Mouse (Mus musculus) midbrain, embryonic 10.5 days (tissue): Measurements from ENCODE around the gene Mthfsd. TPM values are rescaled to one million over a fixed set of nuclear protein-coding genes. Genes with fewer than 3 reads are reported as not detected.
A peak's percentile ranks its signal among the peaks of the same experiment; 100 is the strongest.

ENCODE experiments used
- DNase-seq: peaks from one replicate; pipeline ENCODE4 v3.0.0-alpha.2; 2017; ENCODE audit warnings: low spot score
- H3K27ac ChIP-seq: fragments of 300-500 bp; sonication (generic); replicated peaks from 2 replicates; pipeline ENCODE4 v1.5.1; 2016; ENCODE audit warnings: mild to moderate bottlenecking
- H3K27me3 ChIP-seq: fragments of 300-500 bp; sonication (generic); 2 replicates; pipeline ENCODE4 v1.6.1; 2016; ENCODE audit warnings: low read depth, mild to moderate bottlenecking; ENCODE audit not compliant: poor library complexity, severe bottlenecking
- H3K36me3 ChIP-seq: fragments of 300-500 bp; sonication (generic); 2 replicates; pipeline ENCODE4 v1.6.1; 2016; ENCODE audit warnings: mild to moderate bottlenecking, moderate library complexity
- H3K4me1 ChIP-seq: fragments of 300-500 bp; sonication (generic); 2 replicates; pipeline ENCODE4 v1.6.1; 2016
- H3K4me3 ChIP-seq: fragments of 300-500 bp; sonication (generic); 2 replicates; pipeline ENCODE4 v1.5.1; 2016; ENCODE audit warnings: mild to moderate bottlenecking, moderate library complexity
- H3K9me3 ChIP-seq: fragments of 300-500 bp; sonication (generic); replicated peaks from 2 replicates; pipeline ENCODE4 v1.6.1; 2016; ENCODE audit warnings: mild to moderate bottlenecking
- WGBS: fragments of 180-500 bp; shearing (Covaris S2); methylation state at CpG from one replicate; pipeline ENCODE4 v1.1.7; 2016; 5-methylcytosine and 5-hydroxymethylcytosine counted together
- polyA plus RNA-seq: library from polyadenylated mRNA; unstranded; fragments of >200 nt; fragmentation: Nextera tagmentation; extraction: Ambion mirVana; gene quantifications from 2 replicates; pipeline ENCODE4 v1.2.1, GENCODE M21; 2016

The Mthfsd gene
- polyA plus RNA-seq, 1 experiment from 2014 or later: 66.3 TPM

GRCm38 (mm10) chr8:121093496-121093895, 14.7 kb downstream of the Mthfsd start:
- no peaks in the 10 kb centered on the region for H3K9me3 ChIP-seq
- no peak overlapping the region for H3K27ac ChIP-seq
- 71% methylated on average over 6 of the region's 6 CpGs for WGBS
- peaks cover 20% of the 10 kb centered on the region for H3K36me3 ChIP-seq
- peaks cover 61% of the 10 kb centered on the region for H3K27me3 ChIP-seq
- no peak overlapping the region for H3K4me3 ChIP-seq
- no peak for DNase-seq
- peaks cover 14% of the 10 kb centered on the region for H3K4me1 ChIP-seq

DNA sequence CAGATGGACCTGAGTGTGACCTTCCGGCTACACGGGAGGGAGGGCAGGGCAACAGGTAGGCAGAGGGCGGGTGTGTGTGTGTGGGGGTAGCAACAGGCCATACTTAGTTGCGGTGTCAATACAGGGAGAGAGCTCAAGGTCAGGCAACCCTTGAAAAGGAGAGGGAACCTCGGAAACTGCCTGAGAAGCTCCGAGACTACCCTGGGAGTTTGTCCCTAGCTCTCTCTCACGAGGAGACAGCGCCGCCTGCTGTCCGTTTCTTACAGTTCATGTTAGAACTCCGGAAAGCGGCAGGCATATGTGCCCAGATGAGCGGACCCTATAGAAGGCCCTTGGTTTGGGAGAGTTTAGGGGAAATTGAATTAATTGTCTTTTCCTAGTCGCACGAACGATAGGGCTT, 15.6 kb downstream of the Mthfsd start:
- Histone ChIP-seq H3K27me3 (peaks cover 70% of the 10 kb centered on the region), H3K36me3 (peaks cover 11% of the 10 kb centered on the region), H3K27ac (no peak overlapping the region), H3K4me3 (no peak overlapping the region), H3K9me3 (no peaks in the 10 kb centered on the region), H3K4me1 (peaks cover 14% of the 10 kb centered on the region)
- 7% methylated on average over 16 of the region's 16 CpGs for WGBS
- DNase-seq: peak; percentile 88

DNA sequence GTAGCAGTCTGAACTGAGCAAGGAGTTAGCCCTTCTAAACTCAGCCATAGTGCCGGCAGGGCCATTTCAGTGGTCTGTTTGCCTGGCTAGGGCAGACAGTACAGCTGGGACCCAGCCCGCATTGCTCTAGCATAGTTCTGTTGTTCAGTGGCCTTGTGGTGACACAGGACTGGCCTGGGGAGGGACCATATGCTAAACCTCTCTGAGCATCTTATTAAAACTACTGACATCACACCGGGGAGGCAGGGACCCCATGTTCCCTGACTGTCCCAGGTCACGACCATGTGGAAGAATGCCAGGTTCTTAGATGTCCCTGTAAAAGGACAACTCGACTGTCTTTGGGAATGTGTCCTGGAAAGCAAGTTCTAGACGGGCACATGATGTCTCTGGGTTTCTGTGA, 16.1 kb downstream of the Mthfsd start:
- Histone ChIP-seq H3K4me3 (no peak overlapping the region), H3K36me3 (peaks cover 6% of the 10 kb centered on the region), H3K9me3 (no peaks in the 10 kb centered on the region), H3K27ac (no peak overlapping the region), H3K27me3 (peaks cover 74% of the 10 kb centered on the region), H3K4me1 (peaks cover 14% of the 10 kb centered on the region)
- no peak for DNase-seq
- 43% methylated on average over 6 of the region's 6 CpGs for WGBS

- no peaks in the 10 kb centered on the region for H3K36me3 ChIP-seq
- H3K9me3 ChIP-seq: no peaks in the 10 kb centered on the region
- H3K4me1 ChIP-seq: peaks cover 14% of the 10 kb centered on the region
- H3K27me3 ChIP-seq: peaks cover 89% of the 10 kb centered on the region
- peak; percentile 47 for DNase-seq
- no peak overlapping the region for H3K4me3 ChIP-seq
- 0% methylated on average over 1 of the region's 1 CpGs for WGBS
- no peak overlapping the region for H3K27ac ChIP-seq
These were observed 17.5 kb downstream of the Mthfsd start for GRCm38 (mm10) chr8:121090716-121091115.

GRCm38 (mm10) chr8:121089631-121090380, 18.4 kb downstream of the Mthfsd start:
- whole genome bisulfite sequencing: 4% methylated on average over 32 of the region's 32 CpGs

DNA sequence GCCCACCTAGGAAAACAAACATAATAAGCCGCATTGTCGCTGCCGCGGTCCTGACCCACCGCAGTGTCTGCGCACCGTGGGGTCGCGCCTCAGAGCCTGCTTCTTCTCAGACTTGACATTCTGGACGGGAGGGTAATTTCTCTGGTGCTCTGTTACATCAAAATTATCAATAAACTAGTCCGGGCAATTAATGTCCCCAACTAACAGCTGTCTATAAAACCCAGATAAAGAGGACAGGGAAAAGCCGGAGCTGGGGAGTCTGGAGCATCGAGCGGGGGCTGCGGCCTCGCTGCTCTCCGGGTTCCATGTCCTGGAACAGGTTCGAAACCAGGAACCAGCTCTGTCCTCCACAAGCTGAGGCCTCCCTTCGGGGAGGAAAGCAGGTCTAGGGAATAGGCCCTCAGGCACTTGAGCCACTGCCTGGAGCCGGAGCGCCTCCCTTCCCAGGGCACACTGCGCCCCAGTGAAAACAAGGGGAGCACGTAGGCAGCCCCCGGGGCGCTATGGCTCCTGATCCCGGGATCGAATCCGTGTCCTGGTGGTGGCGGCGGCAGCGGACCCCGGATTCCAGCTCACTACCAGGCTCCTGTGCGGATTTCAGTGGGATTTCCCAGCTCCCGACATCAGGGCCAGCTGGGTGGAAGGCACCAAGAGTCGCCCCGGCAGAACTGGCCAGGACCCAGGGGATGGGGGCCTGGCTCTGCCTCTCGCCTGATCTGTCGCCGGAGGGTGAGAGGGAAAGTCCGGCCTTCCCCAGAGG, 19.1 kb downstream of the Mthfsd start:
- H3K9me3 ChIP-seq: no peaks in the 10 kb centered on the region
- peak; percentile 51 for DNase-seq
- WGBS: under 1% methylated on average over 40 of the region's 40 CpGs
- H3K27ac ChIP-seq: no peak overlapping the region
- H3K36me3 ChIP-seq: no peaks in the 10 kb centered on the region
- peaks cover 25% of the 10 kb centered on the region for H3K4me1 ChIP-seq
- 0 out of 2 replicates have a peak overlapping the region, but pooled peaks have one; percentile 6 for H3K4me3 ChIP-seq
- H3K27me3 ChIP-seq: peaks cover 100% of the 10 kb centered on the region

More at GRCm38 (mm10) chr8:121089631-121090380, 18.4 kb downstream of the Mthfsd start:
- H3K27me3 ChIP-seq: peaks cover 98% of the 10 kb centered on the region
- no peak overlapping the region for H3K27ac ChIP-seq
- peaks cover 18% of the 10 kb centered on the region for H3K4me1 ChIP-seq
- H3K36me3 ChIP-seq: no peaks in the 10 kb centered on the region
- no peak for DNase-seq
- H3K4me3 ChIP-seq: 0 out of 2 replicates have a peak overlapping the region, but pooled peaks have one; percentile 6
- H3K9me3 ChIP-seq: no peaks in the 10 kb centered on the region

DNA sequence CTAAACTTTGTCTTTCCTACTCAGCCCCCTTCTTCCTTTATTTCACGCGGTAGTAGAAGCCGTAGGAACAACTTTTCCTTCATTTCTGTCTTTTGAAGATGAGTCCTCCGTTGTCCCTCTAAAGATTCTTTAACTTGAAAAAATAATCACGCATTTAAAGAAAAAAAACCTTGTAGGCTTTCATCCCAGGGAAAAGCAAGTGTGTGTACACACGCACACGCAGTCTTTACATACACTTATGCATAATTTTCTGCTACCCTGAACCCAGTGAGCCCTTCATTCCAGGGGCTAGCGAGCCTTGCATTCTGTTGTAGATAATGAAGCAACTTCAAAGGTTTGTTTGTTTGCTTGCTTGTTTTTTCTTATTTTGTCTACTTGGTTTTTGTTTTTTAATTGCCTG, 19.9 kb downstream of the Mthfsd start:
- H3K27ac ChIP-seq: no peak overlapping the region
- WGBS: 1% methylated on average over 8 of the region's 8 CpGs
- no peaks in the 10 kb centered on the region for H3K36me3 ChIP-seq
- peaks cover 33% of the 10 kb centered on the region for H3K4me1 ChIP-seq
- no peaks in the 10 kb centered on the region for H3K9me3 ChIP-seq
- H3K27me3 ChIP-seq: peaks cover 100% of the 10 kb centered on the region
- H3K4me3 ChIP-seq: no peak overlapping the region
- no peak for DNase-seq

DNA sequence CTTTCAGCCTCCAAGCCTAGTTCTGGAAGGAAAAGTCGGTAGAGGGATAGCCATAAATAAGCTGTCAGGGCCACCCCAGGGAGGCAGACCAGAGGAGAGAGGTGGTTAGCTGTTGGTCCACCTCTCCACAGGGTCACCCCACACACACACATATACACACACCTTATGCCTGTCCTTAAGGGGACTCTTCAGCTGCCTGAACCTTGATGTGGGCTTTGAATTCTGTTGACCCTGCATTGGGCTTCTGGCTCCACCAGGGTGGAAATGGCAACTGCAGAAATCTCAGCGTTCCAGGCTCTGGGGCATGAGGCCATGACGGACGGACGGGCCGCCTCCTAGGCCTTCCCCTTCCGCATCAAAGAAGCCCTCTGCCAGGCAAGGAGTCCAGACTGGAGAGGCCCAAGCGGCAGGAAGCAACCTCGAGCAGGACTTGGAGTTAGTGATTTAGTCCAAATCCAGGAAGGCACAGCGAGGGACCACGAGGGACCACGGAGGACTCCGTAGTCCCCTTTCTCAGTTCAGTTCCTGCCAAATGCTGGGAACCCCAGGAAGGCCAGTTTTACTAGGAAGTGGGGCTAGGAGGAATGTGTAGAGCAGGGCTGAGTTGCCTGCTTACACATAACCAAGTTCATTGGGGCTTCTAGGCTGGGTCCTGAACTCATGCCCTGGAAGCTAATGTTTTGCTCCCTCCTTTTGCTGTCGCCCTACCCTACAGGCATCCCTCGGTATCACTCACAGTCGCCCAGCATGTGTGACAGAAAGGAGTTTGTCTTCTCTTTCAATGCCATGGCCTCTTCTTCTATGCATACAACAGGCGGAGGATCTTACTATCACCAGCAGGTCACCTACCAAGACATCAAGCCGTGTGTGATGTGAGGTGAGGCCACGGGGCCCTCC, 21.9 kb downstream of the Mthfsd start:
- Histone ChIP-seq H3K36me3 (no peaks in the 10 kb centered on the region), H3K4me1 (peaks cover 39% of the 10 kb centered on the region), H3K27ac (no peak overlapping the region), H3K27me3 (peaks cover 100% of the 10 kb centered on the region), H3K4me3 (0 out of 2 replicates have a peak overlapping the region, but pooled peaks have one; percentile 2), H3K9me3 (no peaks in the 10 kb centered on the region)
- 4% methylated on average over 19 of the region's 19 CpGs for WGBS
- DNase-seq: peak; percentile 46

- Histone ChIP-seq H3K9me3 (no peaks in the 10 kb centered on the region), H3K27ac (no peak overlapping the region), H3K4me1 (peaks cover 39% of the 10 kb centered on the region), H3K36me3 (no peaks in the 10 kb centered on the region), H3K27me3 (peaks cover 100% of the 10 kb centered on the region), H3K4me3 (no peak overlapping the region)
- no peak for DNase-seq
- 21% methylated on average over 3 of the region's 3 CpGs for WGBS
These were observed 22.6 kb downstream of the Mthfsd start for GRCm38 (mm10) chr8:121085561-121085960.

GRCm38 (mm10) chr8:121085011-121085410, 23.2 kb downstream of the Mthfsd start:
- H3K27me3 ChIP-seq: peaks cover 100% of the 10 kb centered on the region
- H3K27ac ChIP-seq: no peak overlapping the region; the same call in 1 of the 2 replicates
- peak; percentile 49 for DNase-seq
- 2% methylated on average over 30 of the region's 30 CpGs for WGBS
- H3K9me3 ChIP-seq: no peaks in the 10 kb centered on the region
- H3K36me3 ChIP-seq: no peaks in the 10 kb centered on the region
- H3K4me3 ChIP-seq: peak overlapping the region; percentile 62
- H3K4me1 ChIP-seq: peaks cover 40% of the 10 kb centered on the region

GRCm38 (mm10) chr8:121084210-121084951, 23.8 kb downstream of the Mthfsd start, which contains the start of gene Foxf1:
Foxf1 (plus strand) TSS chr8:121084386.
- Histone ChIP-seq H3K4me1 (peaks cover 37% of the 10 kb centered on the region), H3K27me3 (peaks cover 100% of the 10 kb centered on the region), H3K27ac (peak within 1 kb of the TSS; percentile 59; the same call in 1 of the 2 replicates), H3K9me3 (no peaks in the 10 kb centered on the region), H3K36me3 (no peaks in the 10 kb centered on the region), H3K4me3 (peak within 1 kb of the TSS; percentile 62)
- WGBS: under 1% methylated on average over 71 of the region's 83 CpGs
- peak; percentile 72 for DNase-seq

DNA sequence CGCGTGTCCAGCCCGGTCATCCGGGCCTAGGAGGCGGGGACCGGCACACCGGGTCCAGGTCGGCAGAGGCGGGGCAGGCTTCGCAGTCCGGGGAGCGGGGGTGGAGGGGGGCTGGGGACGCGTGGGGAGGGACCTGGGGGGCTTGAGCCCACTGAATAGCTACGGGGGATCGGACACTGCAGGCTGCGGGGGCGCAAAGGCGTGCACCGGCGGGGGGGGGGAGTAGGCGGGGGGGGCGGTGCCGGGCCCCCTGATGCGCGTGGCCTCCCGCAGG, 24.3 kb downstream of the Mthfsd start:
- Histone ChIP-seq H3K9me3 (no peaks in the 10 kb centered on the region), H3K36me3 (no peaks in the 10 kb centered on the region), H3K4me1 (peaks cover 32% of the 10 kb centered on the region), H3K27me3 (peaks cover 100% of the 10 kb centered on the region), H3K4me3 (peak overlapping the region; percentile 62), H3K27ac (peak overlapping the region; percentile 59; the same call in 1 of the 2 replicates)
- 2% methylated on average over 18 of the region's 27 CpGs for WGBS
- DNase-seq: no peak
